Mouse (Mus musculus) stomach, embryonic 14.5 days (tissue): Measurements from ENCODE around the gene Fbxo11. TPM values are rescaled to one million over a fixed set of nuclear protein-coding genes. Genes with fewer than 3 reads are reported as not detected.
A peak's percentile ranks its signal among the peaks of the same experiment; 100 is the strongest.

Experiments used
- ATAC-seq: fragments of 200-750 bp; cut with Nextera tagmentation; 2 replicates; pipeline ENCODE4 v1.8.0; 2017; ENCODE audit warnings: low read depth, moderate TSS enrichment; ENCODE audit not compliant: insufficient number of reproducible peaks, insufficient read depth, low FRiP score
- H3K27ac ChIP-seq: fragments of 300-500 bp; sonication (generic); 2 replicates; pipeline ENCODE4 v1.5.1; 2014; ENCODE audit warnings: mild to moderate bottlenecking, low read length, moderate library complexity, mixed read lengths
- H3K27me3 ChIP-seq: fragments of 300-500 bp; sonication (generic); 2 replicates; pipeline ENCODE4 v1.6.1; 2014; ENCODE audit warnings: low read length, control low read depth, mixed read lengths; ENCODE audit not compliant: control insufficient read depth, insufficient read depth
- H3K36me3 ChIP-seq: fragments of 300-500 bp; sonication (generic); 2 replicates; pipeline ENCODE4 v1.6.1; 2014; ENCODE audit warnings: mild to moderate bottlenecking, control low read depth, low read length, moderate library complexity, mixed read lengths; ENCODE audit not compliant: control insufficient read depth, insufficient read depth
- H3K4me1 ChIP-seq: fragments of 300-500 bp; sonication (generic); 2 replicates; pipeline ENCODE4 v1.6.1; 2014; ENCODE audit warnings: low read length, control low read depth, mixed read lengths; ENCODE audit not compliant: control insufficient read depth, insufficient read depth
- H3K4me2 ChIP-seq: fragments of 300-500 bp; sonication (generic); replicated peaks from 2 replicates; pipeline ENCODE4 v1.6.1; 2014; ENCODE audit warnings: low read depth, low read length, control low read depth
- H3K4me3 ChIP-seq: fragments of 300-500 bp; sonication (generic); 2 replicates; pipeline ENCODE4 v1.5.1; 2014; ENCODE audit warnings: low read depth, low read length, control low read depth
- H3K9ac ChIP-seq: fragments of 300-500 bp; sonication (generic); replicated peaks from 2 replicates; pipeline ENCODE4 v1.6.1; 2014; ENCODE audit warnings: low read depth, mild to moderate bottlenecking, control low read depth, low read length, moderate library complexity, mixed read lengths
- H3K9me3 ChIP-seq: fragments of 300-500 bp; sonication (generic); 2 replicates; pipeline ENCODE4 v1.6.1; 2016; ENCODE audit warnings: low read depth, low read length, control low read depth; ENCODE audit not compliant: control insufficient read depth
- WGBS: fragments of 180-500 bp; shearing (Covaris S2); extraction: QIAGEN DNeasy Blood & Tissue Kit; methylation state at CpG from one replicate; pipeline ENCODE4 v1.1.7; 2014; 5-methylcytosine and 5-hydroxymethylcytosine counted together
- polyA plus RNA-seq: library from polyadenylated mRNA; unstranded; fragments of >200 nt; fragmentation: Nextera tagmentation; extraction: Ambion mirVana; gene quantifications from 2 replicates; pipeline ENCODE4 v1.2.1, GENCODE M21; 2014

Fbxo11 gene
- polyA plus RNA-seq, 1 experiment from 2014 or later, result 24.2 TPM

DNA sequence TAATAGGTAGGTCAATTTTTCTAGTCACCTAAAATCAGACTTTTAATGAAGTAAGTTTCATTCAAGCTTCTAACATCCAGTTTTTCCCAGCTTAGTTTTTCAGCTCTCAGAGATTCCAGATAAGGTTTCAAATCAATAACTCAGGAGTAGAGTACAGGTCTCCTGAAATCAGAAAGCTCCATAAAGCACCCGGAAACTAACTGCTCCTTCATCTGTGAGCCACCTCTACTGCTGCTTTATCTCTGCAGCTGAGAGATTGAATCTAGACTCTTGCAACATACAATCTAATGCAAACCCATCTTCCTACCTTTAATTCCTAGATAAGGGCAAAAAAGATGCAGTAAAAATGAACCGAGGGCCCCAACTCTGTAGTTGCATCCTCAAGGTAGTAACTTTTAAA is 14.8 kb downstream of the Fbxo11 start:
- WGBS, result 84% methylated on average over 2 of the region's 2 CpGs

DNA sequence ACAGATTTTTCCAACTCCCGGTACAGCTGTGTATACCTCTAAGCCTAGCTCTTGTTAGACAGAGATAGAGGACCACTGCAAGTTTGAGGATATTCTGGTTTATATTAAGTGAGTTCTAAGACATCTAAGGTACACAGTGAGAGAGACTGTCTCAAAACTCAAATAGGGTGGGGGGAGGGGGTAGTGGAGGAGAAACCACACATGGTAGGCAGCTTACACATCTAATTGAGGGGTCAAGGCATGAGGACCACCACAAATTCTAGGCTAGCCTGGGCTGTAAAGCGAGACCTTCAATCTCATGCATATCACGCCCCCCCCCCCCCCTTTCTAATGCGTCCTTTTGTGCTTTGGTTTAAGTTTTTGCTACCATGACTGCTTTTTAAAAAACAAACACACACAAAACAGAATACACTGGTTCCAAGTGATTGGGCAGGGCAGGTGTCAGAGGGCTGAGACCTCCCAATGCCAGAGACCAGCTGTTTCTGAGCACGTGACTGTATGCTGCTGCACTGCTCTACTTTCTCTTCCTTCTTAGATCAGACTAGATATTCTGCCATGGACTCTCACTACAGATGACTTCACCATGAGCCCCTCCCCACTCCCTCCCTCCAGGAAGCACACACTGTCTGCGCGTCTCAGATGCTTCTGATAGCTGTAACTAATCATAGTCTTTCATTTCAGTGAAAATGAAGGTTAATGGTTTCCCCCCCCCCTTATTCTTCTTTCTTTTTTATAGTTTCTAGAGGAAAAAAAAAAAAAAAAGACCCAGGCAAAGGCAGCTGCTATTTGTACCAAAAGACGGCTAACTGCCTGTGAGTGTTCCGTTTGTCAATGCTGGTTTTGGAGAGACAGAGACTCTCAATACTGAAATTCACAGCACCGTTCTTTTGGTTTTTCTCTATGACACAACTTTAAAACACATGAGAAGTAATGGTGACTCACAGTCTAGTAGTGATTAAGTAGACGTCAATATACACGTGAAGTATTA is 22.7 kb downstream of the Fbxo11 start:
- Histone ChIP-seq H3K27me3 (no peaks in the 10 kb centered on the region), H3K4me2 (no peak overlapping the region), H3K27ac (0 out of 2 replicates have a peak overlapping the region, but pooled peaks have one; percentile 6), H3K9ac (no peak overlapping the region), H3K4me3 (no peak overlapping the region), H3K9me3 (no peaks in the 10 kb centered on the region), H3K4me1 (0 out of 2 replicates have a peak, but pooled peaks cover 4% of the 10 kb centered on the region), H3K36me3 (no peaks in the 10 kb centered on the region)
- peak; percentile 51; the same call in 1 of the 2 replicates for ATAC-seq
- 42% methylated on average over 12 of the region's 12 CpGs for WGBS

More for the DNA sequence above, 14.8 kb downstream of the Fbxo11 start:
- no peaks in the 10 kb centered on the region for H3K9me3 ChIP-seq
- H3K27me3 ChIP-seq, result no peaks in the 10 kb centered on the region
- no peak overlapping the region for H3K4me2 ChIP-seq
- ATAC-seq, result no peak
- no peak overlapping the region for H3K27ac ChIP-seq
- no peak overlapping the region for H3K9ac ChIP-seq
- H3K36me3 ChIP-seq, result no peaks in the 10 kb centered on the region
- 0 out of 2 replicates have a peak, but pooled peaks cover 7% of the 10 kb centered on the region for H3K4me1 ChIP-seq
- H3K4me3 ChIP-seq, result no peak overlapping the region

DNA sequence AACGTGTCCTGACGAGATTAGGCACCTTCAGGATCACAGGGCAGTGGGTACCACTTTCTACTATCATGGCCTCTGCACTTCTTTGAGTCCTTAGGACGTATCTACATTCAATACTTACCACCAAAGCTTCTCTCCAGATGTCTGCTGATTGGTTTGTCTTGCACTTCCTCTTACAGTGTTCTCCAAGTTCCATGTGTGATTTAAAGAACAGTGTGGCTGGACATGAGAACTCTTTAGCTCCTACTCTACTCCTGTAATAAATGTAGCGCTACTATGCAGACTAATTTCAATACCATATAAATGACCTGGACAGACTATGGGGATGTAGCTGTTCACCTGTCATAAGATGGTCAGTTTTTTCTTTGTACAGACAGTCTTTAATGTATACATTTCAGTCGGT is 24.3 kb downstream of the Fbxo11 start:
- no peaks in the 10 kb centered on the region for H3K27me3 ChIP-seq
- no peak overlapping the region for H3K4me3 ChIP-seq
- WGBS, result 60% methylated on average over 5 of the region's 5 CpGs
- H3K9me3 ChIP-seq, result no peaks in the 10 kb centered on the region
- H3K9ac ChIP-seq, result no peak overlapping the region
- no peak for ATAC-seq
- H3K4me2 ChIP-seq, result no peak overlapping the region
- H3K36me3 ChIP-seq, result no peaks in the 10 kb centered on the region
- H3K4me1 ChIP-seq, result no peaks in the 10 kb centered on the region
- no peak overlapping the region for H3K27ac ChIP-seq

- no peak for ATAC-seq
- Histone ChIP-seq H3K9ac (no peak overlapping the region), H3K4me1 (peaks cover 4% of the 10 kb centered on the region; the same call in 1 of the 2 replicates), H3K4me3 (no peak overlapping the region), H3K27me3 (no peaks in the 10 kb centered on the region), H3K9me3 (no peaks in the 10 kb centered on the region), H3K36me3 (no peaks in the 10 kb centered on the region), H3K4me2 (no peak overlapping the region), H3K27ac (no peak overlapping the region)
- WGBS, result 82% methylated on average over 4 of the region's 4 CpGs
Observed at GRCm38 (mm10) chr17:88034418-88034817, 30.7 kb downstream of the Fbxo11 start.

- H3K27ac ChIP-seq, result no peak overlapping the region
- H3K9ac ChIP-seq, result no peak overlapping the region
- H3K36me3 ChIP-seq, result no peaks in the 10 kb centered on the region
- H3K9me3 ChIP-seq, result no peaks in the 10 kb centered on the region
- WGBS, result 85% methylated on average over 5 of the region's 5 CpGs
- H3K4me1 ChIP-seq, result peaks cover 4% of the 10 kb centered on the region; the same call in 1 of the 2 replicates
- no peaks in the 10 kb centered on the region for H3K27me3 ChIP-seq
- no peak overlapping the region for H3K4me2 ChIP-seq
- ATAC-seq, result no peak
- H3K4me3 ChIP-seq, result no peak overlapping the region
Observed at GRCm38 (mm10) chr17:88031755-88032154, 33.3 kb downstream of the Fbxo11 start.

GRCm38 (mm10) chr17:88029194-88029970 is 35.7 kb downstream of the Fbxo11 start:
- WGBS, result 86% methylated on average over 17 of the region's 17 CpGs
- no peak overlapping the region for H3K9ac ChIP-seq
- ATAC-seq, result no peak
- H3K36me3 ChIP-seq, result no peaks in the 10 kb centered on the region
- H3K4me1 ChIP-seq, result peaks cover 8% of the 10 kb centered on the region; the same call in 1 of the 2 replicates
- H3K9me3 ChIP-seq, result no peaks in the 10 kb centered on the region
- H3K27me3 ChIP-seq, result no peaks in the 10 kb centered on the region
- no peak overlapping the region for H3K4me3 ChIP-seq
- H3K4me2 ChIP-seq, result no peak overlapping the region
- H3K27ac ChIP-seq, result no peak overlapping the region

DNA sequence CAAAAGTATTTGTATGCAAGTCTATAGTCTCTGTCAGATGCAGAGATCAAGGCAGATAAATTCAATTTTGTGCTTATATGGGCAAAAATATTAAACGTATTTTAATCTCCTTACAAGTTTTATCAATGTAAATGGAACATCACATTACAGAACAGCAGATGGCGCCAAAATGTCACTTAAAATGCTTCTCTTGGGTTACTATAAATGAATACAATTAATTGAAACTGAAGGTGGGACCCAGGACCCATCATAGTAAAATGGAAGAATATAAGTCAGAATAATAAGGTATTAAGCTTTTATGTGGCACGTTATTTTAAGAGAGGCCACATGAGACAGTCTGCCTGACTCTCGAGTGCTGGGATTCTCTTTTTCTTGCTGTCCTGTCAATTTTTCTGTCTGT is 39.9 kb downstream of the Fbxo11 start:
- ATAC-seq, result no peak

DNA sequence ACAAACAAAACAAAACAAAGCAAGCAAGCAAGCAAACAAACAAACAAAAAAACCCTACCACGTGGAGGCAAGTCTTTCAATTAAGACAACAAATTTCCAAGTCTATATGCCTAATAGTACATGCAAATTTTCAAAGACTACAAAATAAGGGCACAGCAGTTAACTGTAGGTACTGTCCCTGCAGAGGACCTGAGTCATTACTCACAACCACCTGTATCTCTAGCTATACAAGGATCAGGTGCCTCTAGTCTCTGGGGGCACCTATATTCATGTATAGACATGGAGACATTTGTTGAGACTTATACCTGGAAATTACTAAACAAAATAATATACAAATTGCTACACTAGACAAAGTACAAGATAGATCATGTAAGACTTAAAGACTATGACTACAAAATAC is 41.2 kb downstream of the Fbxo11 start:
- H3K4me3 ChIP-seq, result no peak overlapping the region
- no peaks in the 10 kb centered on the region for H3K27me3 ChIP-seq
- no peak overlapping the region for H3K27ac ChIP-seq
- H3K9ac ChIP-seq, result no peak overlapping the region
- H3K4me2 ChIP-seq, result no peak overlapping the region
- ATAC-seq, result no peak
- no peaks in the 10 kb centered on the region for H3K9me3 ChIP-seq
- H3K4me1 ChIP-seq, result 0 out of 2 replicates have a peak, but pooled peaks cover 4% of the 10 kb centered on the region
- H3K36me3 ChIP-seq, result no peaks in the 10 kb centered on the region
- WGBS, result 78% methylated on average over 1 of the region's 1 CpGs

More for the DNA sequence above, 39.9 kb downstream of the Fbxo11 start:
- Histone ChIP-seq H3K9me3 (no peaks in the 10 kb centered on the region), H3K4me2 (no peak overlapping the region), H3K27me3 (no peaks in the 10 kb centered on the region), H3K36me3 (no peaks in the 10 kb centered on the region), H3K9ac (no peak overlapping the region), H3K4me3 (no peak overlapping the region), H3K4me1 (0 out of 2 replicates have a peak, but pooled peaks cover 4% of the 10 kb centered on the region), H3K27ac (no peak overlapping the region)
- WGBS, result 35% methylated on average over 4 of the region's 4 CpGs
